Mouse (Mus musculus): Measurements from ENCODE around the gene Foxj3.

Gene Foxj3

DNA sequence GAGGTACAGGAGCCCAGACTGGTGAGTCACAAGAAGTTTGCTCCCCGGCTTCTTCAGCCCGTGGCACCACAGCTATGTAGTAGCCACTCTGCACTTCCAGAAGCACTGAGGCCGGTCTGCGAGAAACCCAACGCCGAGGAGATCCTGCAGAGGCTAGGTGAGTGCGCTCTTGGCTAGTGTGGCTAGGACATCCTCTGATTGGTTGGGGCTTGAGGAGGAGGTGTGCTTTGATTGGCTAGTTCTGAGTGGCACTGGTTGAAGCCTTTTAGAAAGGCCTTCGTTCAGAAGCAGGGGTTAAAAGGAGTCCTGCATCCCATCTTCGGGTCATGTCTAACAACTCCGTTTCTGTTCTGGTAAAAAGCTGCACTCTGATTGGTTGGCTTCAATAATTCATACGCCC is 101.9 kb downstream of the Foxj3 start:
- DNase-seq, result no peak

DNA sequence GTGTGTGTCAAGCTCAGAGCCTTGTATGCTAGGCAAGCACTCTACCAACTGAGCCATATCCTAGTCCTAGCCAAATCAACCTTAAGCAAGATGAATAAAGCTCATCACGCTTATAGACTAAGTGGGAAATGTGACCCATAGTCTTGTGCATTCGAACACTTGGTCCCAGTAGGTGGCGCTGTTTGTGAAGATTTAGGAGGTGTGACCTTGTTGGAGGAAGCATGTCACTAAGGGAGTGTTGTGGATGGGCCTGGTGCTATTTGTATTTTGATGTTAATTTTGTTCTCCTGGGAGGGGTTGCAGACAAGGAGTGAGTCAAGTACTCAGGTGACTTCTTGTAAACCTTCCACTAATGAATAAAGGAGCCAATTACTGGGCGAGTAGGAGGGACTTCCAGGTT is 105.9 kb downstream of the Foxj3 start:
- DNase-seq, result no peak

DNA sequence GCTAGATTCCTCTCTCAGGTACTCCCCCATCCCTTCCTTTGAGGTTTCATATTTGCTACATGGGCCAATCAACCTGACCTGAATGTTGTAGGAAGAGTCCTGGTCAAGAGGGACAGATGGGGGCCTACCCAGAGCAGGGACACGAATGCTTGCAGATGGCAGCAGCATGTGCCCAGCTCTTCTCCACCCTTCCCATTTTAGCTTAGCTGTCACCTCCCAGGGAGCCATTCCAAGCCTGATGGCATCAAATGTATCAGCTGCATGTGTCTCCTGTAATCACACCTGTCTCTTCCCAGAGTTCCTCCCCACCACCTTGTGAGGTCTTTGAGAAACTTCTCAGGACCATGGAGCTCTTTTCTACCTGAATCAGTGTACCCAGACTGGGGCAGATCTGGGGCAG is 120.2 kb downstream of the Foxj3 start:
- DNase-seq, result no peak

DNA sequence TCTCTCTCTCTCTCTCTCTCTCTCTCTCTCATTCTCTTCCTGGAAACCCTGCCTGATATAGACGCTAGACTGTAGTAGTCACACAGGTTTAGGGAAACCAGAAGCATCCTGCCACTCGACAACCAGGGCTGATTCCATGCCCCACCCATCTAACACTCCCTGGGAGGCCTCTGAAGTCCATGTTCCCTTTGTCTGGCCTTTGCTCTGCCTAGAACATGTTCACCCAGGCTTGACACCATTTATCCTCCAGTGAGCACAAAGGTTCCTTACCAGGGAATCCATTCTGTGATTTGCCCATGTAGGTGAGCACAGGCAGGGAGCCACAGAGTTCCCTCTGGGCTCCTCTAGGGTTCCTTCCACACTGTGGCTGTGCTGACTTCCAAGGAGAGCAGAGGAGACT is 121.4 kb downstream of the Foxj3 start:
- no peak for DNase-seq

- DNase-seq, result no peak
Measured at GRCm38 (mm10) chr4:119658731-119659130, 121.9 kb downstream of the Foxj3 start, which contains the start of gene Guca2b. Gene Guca2b, minus strand, starts transcription at chr4:119658954.

DNA sequence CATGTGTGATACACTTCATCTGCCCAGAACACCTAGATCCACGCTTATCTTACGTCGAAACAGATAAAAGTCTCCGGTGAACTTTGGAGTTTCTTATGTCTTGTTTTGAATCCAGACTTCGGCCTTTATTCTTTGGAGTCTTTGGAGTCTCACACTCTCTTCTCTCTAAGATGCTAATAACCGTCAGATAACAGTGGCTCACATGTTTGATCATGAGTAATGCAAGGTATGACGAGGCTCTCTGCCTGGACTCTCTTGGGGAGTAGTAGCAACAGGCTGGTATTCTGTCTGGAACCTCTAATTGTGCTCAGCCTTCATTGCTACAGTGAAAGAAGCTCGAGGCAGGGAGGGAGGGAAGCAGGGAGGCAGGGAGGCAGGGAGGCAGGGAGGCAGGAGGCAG is 123.2 kb downstream of the Foxj3 start:
- no peak for DNase-seq

DNA sequence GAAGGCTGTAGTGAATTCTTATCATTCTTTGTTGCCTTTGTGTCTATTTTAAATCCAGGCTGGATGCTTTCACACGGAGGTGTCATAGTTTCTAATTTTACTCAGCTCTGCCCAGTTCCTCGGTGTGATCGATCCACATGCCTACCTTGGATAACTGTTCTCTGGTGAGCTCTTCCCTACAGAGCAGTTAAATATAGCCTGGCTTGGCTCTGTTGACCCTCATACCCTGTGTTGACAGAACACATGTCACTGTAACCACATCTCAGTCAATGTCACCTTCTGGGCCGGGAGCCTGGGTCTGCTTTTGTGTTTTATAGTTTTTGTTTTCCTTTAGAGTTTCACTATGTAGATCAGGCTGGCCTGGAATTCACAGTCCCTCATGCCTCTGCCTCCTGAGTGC is 125.3 kb downstream of the Foxj3 start:
- DNase-seq, result no peak

- DNase-seq, result no peak
Measured at GRCm38 (mm10) chr4:119662976-119663375, 126.2 kb downstream of the Foxj3 start.

- no peak for DNase-seq
Measured at GRCm38 (mm10) chr4:119663409-119664095, 126.7 kb downstream of the Foxj3 start.

- DNase-seq, result no peak
Measured at GRCm38 (mm10) chr4:119665166-119665565, 128.4 kb downstream of the Foxj3 start.

- DNase-seq, result no peak
Measured at GRCm38 (mm10) chr4:119666116-119666515, 129.3 kb downstream of the Foxj3 start.

- DNase-seq, result peak; percentile 31
Measured at GRCm38 (mm10) chr4:119667454-119667853, 130.7 kb downstream of the Foxj3 start.

DNA sequence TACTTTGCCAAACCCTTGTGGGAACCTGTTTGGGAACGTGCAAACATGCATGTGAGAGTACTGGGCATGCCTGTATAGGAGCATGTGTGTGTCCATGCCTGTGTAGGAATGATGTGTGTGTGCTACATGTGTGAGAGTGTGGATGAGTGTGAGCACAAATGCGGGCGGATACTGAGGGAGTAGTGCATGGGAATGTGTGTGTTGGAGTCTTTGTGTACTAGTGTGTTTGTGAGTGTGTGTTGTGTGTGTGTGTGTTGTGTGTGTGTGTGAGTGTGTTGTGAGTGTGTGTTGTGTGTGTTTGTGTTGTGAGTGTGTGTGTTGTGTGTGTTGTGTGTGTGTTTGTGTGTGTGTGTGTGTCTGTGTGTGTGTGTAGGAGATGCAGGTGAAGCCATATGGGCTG is 131.4 kb downstream of the Foxj3 start:
- DNase-seq, result no peak

DNA sequence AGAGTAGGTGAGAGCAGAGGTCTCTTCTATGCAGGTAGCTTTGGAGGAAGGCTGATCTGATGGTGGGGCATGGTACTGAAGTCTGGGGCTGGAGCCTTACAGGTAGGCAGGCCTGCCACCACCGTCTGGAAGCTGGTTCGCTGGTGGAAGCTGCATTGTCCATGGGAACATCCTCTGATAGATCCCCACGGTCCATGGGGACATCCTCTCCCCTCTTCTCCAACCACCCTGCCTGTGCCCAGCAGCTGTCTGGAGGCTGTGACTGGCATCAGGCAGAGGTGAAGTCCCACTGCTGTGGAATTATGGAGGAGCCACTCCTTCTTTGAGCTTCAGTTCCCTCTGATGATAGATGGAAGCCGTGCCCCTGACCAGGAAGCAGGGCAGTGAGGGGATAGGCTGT is 131.8 kb downstream of the Foxj3 start:
- DNase-seq, result no peak

GRCm38 (mm10) chr4:119669356-119670209 is 132.8 kb downstream of the Foxj3 start:
- no peak for DNase-seq

- no peak for DNase-seq
Measured at GRCm38 (mm10) chr4:119670210-119670555, 133.4 kb downstream of the Foxj3 start.

DNA sequence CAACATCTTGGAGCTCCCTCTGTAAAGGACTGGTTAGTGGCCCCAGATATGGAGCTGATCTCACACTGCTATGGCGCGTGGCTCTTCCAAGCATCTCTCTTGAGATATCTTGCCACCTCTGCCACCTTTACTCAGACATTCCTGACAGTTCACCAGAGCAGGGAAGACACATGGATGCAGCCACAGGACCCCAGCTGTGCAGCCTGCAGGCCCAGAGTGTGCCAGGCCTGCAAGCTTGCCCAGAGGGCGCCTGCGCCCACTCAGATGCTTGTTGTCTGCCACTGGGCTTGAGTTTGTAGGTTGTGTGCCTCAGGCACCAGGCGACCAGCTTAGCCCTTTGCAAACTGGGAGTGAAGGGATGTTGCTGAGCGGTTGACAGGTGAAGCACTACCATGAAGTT is 133.9 kb downstream of the Foxj3 start:
- no peak for DNase-seq

DNA sequence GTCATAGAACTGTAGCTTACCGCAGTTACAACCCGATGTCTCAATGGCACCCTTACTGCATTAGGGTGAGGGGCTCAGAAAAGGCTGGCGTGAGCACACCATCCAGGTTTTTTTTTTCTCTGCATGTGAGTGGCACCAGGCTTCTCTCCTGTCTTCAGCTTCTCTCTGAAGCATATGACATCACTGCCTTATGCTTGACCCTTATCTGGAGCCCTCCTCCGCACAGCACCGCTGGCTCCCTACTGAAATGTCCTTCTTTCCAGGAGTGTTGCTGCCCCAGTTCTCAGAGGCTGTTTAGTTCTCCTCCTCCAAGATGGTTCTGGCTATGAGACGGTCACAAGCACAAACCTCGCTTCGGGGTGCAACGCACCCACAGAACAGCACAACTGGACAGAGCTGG is 134.4 kb downstream of the Foxj3 start:
- no peak for DNase-seq

- DNase-seq, result no peak
Measured at GRCm38 (mm10) chr4:119672685-119673084, 135.9 kb downstream of the Foxj3 start.
